Mouse (Mus musculus): ENCODE measurements around the gene Rab24. TPM values are rescaled to one million over a fixed set of nuclear protein-coding genes. Genes with fewer than 3 reads are reported as not detected.

Rab24 gene
- polyA plus RNA-seq, 1 experiment from 2014 or later, result 95.4 TPM

DNA sequence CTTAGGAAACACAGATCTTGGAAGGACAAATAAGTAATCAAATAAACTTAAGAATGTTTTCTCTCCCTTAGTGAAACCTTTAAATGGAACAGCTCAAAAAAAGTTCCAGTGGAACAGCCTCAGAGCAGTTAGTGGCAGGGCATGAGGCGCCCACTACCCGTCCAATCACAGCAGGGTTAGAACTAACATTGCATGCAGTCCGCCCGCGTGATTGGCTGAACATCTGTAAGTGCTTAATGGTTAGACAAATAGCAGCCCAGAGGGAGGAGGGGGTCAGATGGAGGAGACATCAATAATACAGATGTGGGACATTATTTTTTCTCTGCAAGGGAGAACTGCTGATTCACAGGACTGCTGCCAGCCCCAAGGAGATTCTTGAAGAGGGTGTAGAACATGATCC is 44.5 kb downstream of the Rab24 start:
- no peak overlapping the region for H3K27ac ChIP-seq (ENCODE audit: low read depth, low read length)
- WGBS, result 70% methylated on average over 5 of the region's 5 CpGs
- H3K4me1 ChIP-seq (ENCODE audit: control insufficient read depth, insufficient read depth, low read depth, low read length), result no peaks in the 10 kb centered on the region
- no peaks in the 10 kb centered on the region for H3K27me3 ChIP-seq (replicated peaks; ENCODE audit: control insufficient read depth, insufficient read depth, low read length)
- H3K4me2 ChIP-seq (ENCODE audit: low read length), result no peak overlapping the region
- H3K9ac ChIP-seq (ENCODE audit: low read depth, low read length), result no peak overlapping the region
- no peaks in the 10 kb centered on the region for H3K9me3 ChIP-seq (ENCODE audit: control insufficient read depth, low read length)
- no peak for ATAC-seq
- no peak overlapping the region for H3K4me3 ChIP-seq (ENCODE audit: low read length)
- peaks cover 19% of the 10 kb centered on the region for H3K36me3 ChIP-seq (ENCODE audit: control insufficient read depth, insufficient read depth, low read length)

Other genes starting within 250 kb of the Rab24 start
- gene Uimc1, start 221.6 kb downstream of the Rab24 start, polyA plus RNA-seq (2015; fragmentation: Nextera tagmentation; extraction: Ambion mirVana), result 18.2 and 18.5 TPM in 2 replicates
- gene Zfp346, start 216.6 kb downstream of the Rab24 start, polyA plus RNA-seq (2015; fragmentation: Nextera tagmentation; extraction: Ambion mirVana), result 29.8 and 30.6 TPM in 2 replicates
- not detected in 2 replicates for gene Gm17617, start 188.4 kb downstream of the Rab24 start, polyA plus RNA-seq (2015; fragmentation: Nextera tagmentation; extraction: Ambion mirVana)
- gene Fgfr4, start 169.3 kb downstream of the Rab24 start, polyA plus RNA-seq (2015; fragmentation: Nextera tagmentation; extraction: Ambion mirVana), result 1.3 and 1.6 TPM in 2 replicates
- gene Nsd1, start 112.2 kb downstream of the Rab24 start, polyA plus RNA-seq (2015; fragmentation: Nextera tagmentation; extraction: Ambion mirVana), result 40.8 and 46.3 TPM in 2 replicates
- gene Prelid1, start 1.4 kb downstream of the Rab24 start, polyA plus RNA-seq (2015; fragmentation: Nextera tagmentation; extraction: Ambion mirVana), result 347 and 353 TPM in 2 replicates
- 10.9 and 12.4 TPM in 2 replicates for gene Mxd3, start 7.9 kb upstream of the Rab24 start, polyA plus RNA-seq (2015; fragmentation: Nextera tagmentation; extraction: Ambion mirVana)
- 44.9 and 51.5 TPM in 2 replicates for gene Lman2, start 40.8 kb upstream of the Rab24 start, polyA plus RNA-seq (2015; fragmentation: Nextera tagmentation; extraction: Ambion mirVana)
- 0.27 and 0.44 TPM in 2 replicates for gene Rgs14, start 47.8 kb upstream of the Rab24 start, polyA plus RNA-seq (2015; fragmentation: Nextera tagmentation; extraction: Ambion mirVana)
- gene Slc34a1, start 76.2 kb upstream of the Rab24 start, polyA plus RNA-seq (2015; fragmentation: Nextera tagmentation; extraction: Ambion mirVana), result 0.05 TPM in 1 of 2 replicates, not detected in the other
- 1.1 and 1.4 TPM in 2 replicates for gene Pfn3, start 93.3 kb upstream of the Rab24 start, polyA plus RNA-seq (2015; fragmentation: Nextera tagmentation; extraction: Ambion mirVana)
- gene F12, start 104.8 kb upstream of the Rab24 start, polyA plus RNA-seq (2015; fragmentation: Nextera tagmentation; extraction: Ambion mirVana), result 0.14 and 0.38 TPM in 2 replicates
- 15.8 and 25.0 TPM in 2 replicates for gene Grk6, start 123.1 kb upstream of the Rab24 start, polyA plus RNA-seq (2015; fragmentation: Nextera tagmentation; extraction: Ambion mirVana)
- gene Prr7, start 142.3 kb upstream of the Rab24 start, polyA plus RNA-seq (2015; fragmentation: Nextera tagmentation; extraction: Ambion mirVana), result 4.4 and 4.9 TPM in 2 replicates
- 482 and 556 TPM in 2 replicates for gene Dbn1, start 166.2 kb upstream of the Rab24 start, polyA plus RNA-seq (2015; fragmentation: Nextera tagmentation; extraction: Ambion mirVana)
- 161 and 177 TPM in 2 replicates for gene Pdlim7, start 191.7 kb upstream of the Rab24 start, polyA plus RNA-seq (2015; fragmentation: Nextera tagmentation; extraction: Ambion mirVana)
- 3.6 and 4.3 TPM in 2 replicates for gene Dok3, start 207.3 kb upstream of the Rab24 start, polyA plus RNA-seq (2015; fragmentation: Nextera tagmentation; extraction: Ambion mirVana)
- 55.3 and 56.3 TPM in 2 replicates for gene Ddx41, start 214.7 kb upstream of the Rab24 start, polyA plus RNA-seq (2015; fragmentation: Nextera tagmentation; extraction: Ambion mirVana)
- gene Fam193b, start 249.2 kb upstream of the Rab24 start, polyA plus RNA-seq (2015; fragmentation: Nextera tagmentation; extraction: Ambion mirVana), result 41.1 and 50.0 TPM in 2 replicates

All from hindbrain, embryonic 16.5 days (tissue).